Mouse (Mus musculus): ENCODE data around the gene Rere. TPM values are rescaled to one million over a fixed set of nuclear protein-coding genes. Genes with fewer than 3 reads are reported as not detected.
A peak's percentile ranks its signal among the peaks of the same experiment; 100 is the strongest.

Rere gene
- polyA plus RNA-seq, 1 experiment from 2014 or later = 29.5 TPM

GRCm38 (mm10) chr4:150624214-150624823, 342.9 kb downstream of the Rere start:
- no peaks in the 10 kb centered on the region; the same call in 1 of the 2 replicates for H3K4me1 ChIP-seq (replicated peaks)
- no peak overlapping the region for H3K4me2 ChIP-seq
- no peaks in the 10 kb centered on the region for H3K27me3 ChIP-seq (replicated peaks)
- peaks cover 30% of the 10 kb centered on the region for H3K36me3 ChIP-seq
- H3K9ac ChIP-seq = no peak overlapping the region
- H3K27ac ChIP-seq (ENCODE audit: poor library complexity, severe bottlenecking) = no peak overlapping the region
- no peaks in the 10 kb centered on the region for H3K9me3 ChIP-seq (replicated peaks)
- no peak overlapping the region for H3K4me3 ChIP-seq
- 66% methylated on average over 11 of the region's 11 CpGs for WGBS
- ATAC-seq (ENCODE audit: insufficient number of reproducible peaks, low FRiP score) = no peak

- WGBS = 73% methylated on average over 4 of the region's 4 CpGs
- Histone ChIP-seq H3K4me1 (replicated peaks) (no peaks in the 10 kb centered on the region; the same call in 1 of the 2 replicates), H3K9ac (no peak overlapping the region)
Observed at GRCm38 (mm10) chr4:150624933-150625332, 343.5 kb downstream of the Rere start.

GRCm38 (mm10) chr4:150625425-150625824, 344.0 kb downstream of the Rere start:
- Histone ChIP-seq H3K4me1 (replicated peaks) (no peaks in the 10 kb centered on the region; the same call in 1 of the 2 replicates), H3K4me2 (no peak overlapping the region), H3K36me3 (peaks cover 22% of the 10 kb centered on the region), H3K9me3 (replicated peaks) (no peaks in the 10 kb centered on the region), H3K27me3 (replicated peaks) (no peaks in the 10 kb centered on the region), H3K27ac (ENCODE audit: poor library complexity, severe bottlenecking) (no peak overlapping the region), H3K4me3 (no peak overlapping the region), H3K9ac (no peak overlapping the region)
- 25% methylated on average over 1 of the region's 1 CpGs for WGBS
- 0 out of 2 replicates have a peak, but pooled peaks have one; percentile 26 for ATAC-seq (ENCODE audit: insufficient number of reproducible peaks, low FRiP score)

More at GRCm38 (mm10) chr4:150624933-150625332, 343.5 kb downstream of the Rere start:
- H3K4me2 ChIP-seq = no peak overlapping the region
- no peaks in the 10 kb centered on the region for H3K27me3 ChIP-seq (replicated peaks)
- no peak for ATAC-seq (ENCODE audit: insufficient number of reproducible peaks, low FRiP score)
- no peak overlapping the region for H3K27ac ChIP-seq (ENCODE audit: poor library complexity, severe bottlenecking)
- no peak overlapping the region for H3K4me3 ChIP-seq
- peaks cover 27% of the 10 kb centered on the region for H3K36me3 ChIP-seq
- no peaks in the 10 kb centered on the region for H3K9me3 ChIP-seq (replicated peaks)

- Histone ChIP-seq H3K9me3 (replicated peaks) (no peaks in the 10 kb centered on the region), H3K4me2 (no peak overlapping the region), H3K27ac (ENCODE audit: poor library complexity, severe bottlenecking) (no peak overlapping the region), H3K27me3 (replicated peaks) (no peaks in the 10 kb centered on the region), H3K36me3 (peaks cover 17% of the 10 kb centered on the region), H3K9ac (no peak overlapping the region), H3K4me1 (replicated peaks) (no peaks in the 10 kb centered on the region; the same call in 1 of the 2 replicates), H3K4me3 (no peak overlapping the region)
- ATAC-seq (ENCODE audit: insufficient number of reproducible peaks, low FRiP score) = no peak
- WGBS = 48% methylated on average over 6 of the region's 6 CpGs
Observed at GRCm38 (mm10) chr4:150625951-150626732, 344.7 kb downstream of the Rere start.

GRCm38 (mm10) chr4:150629266-150629665, 347.8 kb downstream of the Rere start:
- H3K27me3 ChIP-seq (replicated peaks) = no peaks in the 10 kb centered on the region
- WGBS = 72% methylated on average over 11 of the region's 11 CpGs
- H3K4me2 ChIP-seq = no peak overlapping the region
- no peak overlapping the region for H3K27ac ChIP-seq (ENCODE audit: poor library complexity, severe bottlenecking)
- no peak overlapping the region for H3K4me3 ChIP-seq
- H3K4me1 ChIP-seq (replicated peaks) = no peaks in the 10 kb centered on the region; the same call in 1 of the 2 replicates
- no peaks in the 10 kb centered on the region for H3K9me3 ChIP-seq (replicated peaks)
- H3K36me3 ChIP-seq = no peaks in the 10 kb centered on the region
- no peak overlapping the region for H3K9ac ChIP-seq
- ATAC-seq (ENCODE audit: insufficient number of reproducible peaks, low FRiP score) = no peak

GRCm38 (mm10) chr4:150635568-150635967, 354.1 kb downstream of the Rere start:
- H3K4me3 ChIP-seq = no peak overlapping the region
- H3K36me3 ChIP-seq = no peaks in the 10 kb centered on the region
- ATAC-seq (ENCODE audit: insufficient number of reproducible peaks, low FRiP score) = no peak
- H3K9me3 ChIP-seq (replicated peaks) = no peaks in the 10 kb centered on the region
- H3K4me2 ChIP-seq = no peak overlapping the region
- no peak overlapping the region for H3K27ac ChIP-seq (ENCODE audit: poor library complexity, severe bottlenecking)
- no peaks in the 10 kb centered on the region for H3K4me1 ChIP-seq (replicated peaks)
- whole genome bisulfite sequencing = 77% methylated on average over 10 of the region's 10 CpGs
- no peak overlapping the region for H3K9ac ChIP-seq
- no peaks in the 10 kb centered on the region for H3K27me3 ChIP-seq (replicated peaks)

GRCm38 (mm10) chr4:150636635-150637034, 355.2 kb downstream of the Rere start:
- WGBS = 81% methylated on average over 6 of the region's 6 CpGs
- no peak overlapping the region for H3K9ac ChIP-seq
- no peaks in the 10 kb centered on the region for H3K4me1 ChIP-seq (replicated peaks)
- H3K27ac ChIP-seq (ENCODE audit: poor library complexity, severe bottlenecking) = no peak overlapping the region
- H3K36me3 ChIP-seq = no peaks in the 10 kb centered on the region
- H3K27me3 ChIP-seq (replicated peaks) = no peaks in the 10 kb centered on the region
- ATAC-seq (ENCODE audit: insufficient number of reproducible peaks, low FRiP score) = no peak
- H3K4me2 ChIP-seq = no peak overlapping the region
- no peak overlapping the region for H3K4me3 ChIP-seq
- no peaks in the 10 kb centered on the region for H3K9me3 ChIP-seq (replicated peaks)

GRCm38 (mm10) chr4:150644299-150644698, 362.9 kb downstream of the Rere start:
- no peak overlapping the region for H3K4me3 ChIP-seq
- H3K27ac ChIP-seq (ENCODE audit: poor library complexity, severe bottlenecking) = no peak overlapping the region
- no peak overlapping the region for H3K4me2 ChIP-seq
- no peaks in the 10 kb centered on the region for H3K9me3 ChIP-seq (replicated peaks)
- ATAC-seq (ENCODE audit: insufficient number of reproducible peaks, low FRiP score) = no peak
- no peaks in the 10 kb centered on the region for H3K36me3 ChIP-seq
- H3K27me3 ChIP-seq (replicated peaks) = no peaks in the 10 kb centered on the region
- no peaks in the 10 kb centered on the region for H3K4me1 ChIP-seq (replicated peaks)
- 85% methylated on average over 9 of the region's 9 CpGs for WGBS
- no peak overlapping the region for H3K9ac ChIP-seq

- ATAC-seq (ENCODE audit: insufficient number of reproducible peaks, low FRiP score) = no peak
- 58% methylated on average over 5 of the region's 5 CpGs for WGBS
- Histone ChIP-seq H3K36me3 (no peaks in the 10 kb centered on the region), H3K27me3 (replicated peaks) (peaks cover 39% of the 10 kb centered on the region), H3K4me3 (no peak overlapping the region), H3K4me2 (no peak overlapping the region), H3K27ac (ENCODE audit: poor library complexity, severe bottlenecking) (no peak overlapping the region), H3K9me3 (replicated peaks) (no peaks in the 10 kb centered on the region), H3K4me1 (replicated peaks) (peaks cover 4% of the 10 kb centered on the region; the same call in 1 of the 2 replicates), H3K9ac (no peak overlapping the region)
Observed at GRCm38 (mm10) chr4:150649327-150649726, 367.9 kb downstream of the Rere start.

- H3K4me3 ChIP-seq = peak within 1 kb of the TSS; percentile 34
Observed at GRCm38 (mm10) chr4:150651390-150652277, 370.2 kb downstream of the Rere start, which contains the start of gene Slc45a1. Slc45a1 (minus strand) TSS chr4:150652174.

More at GRCm38 (mm10) chr4:150651390-150652277, 370.2 kb downstream of the Rere start, which contains the start of gene Slc45a1:
- no peak for ATAC-seq (ENCODE audit: insufficient number of reproducible peaks, low FRiP score)
- peaks cover 4% of the 10 kb centered on the region; the same call in 1 of the 2 replicates for H3K4me1 ChIP-seq (replicated peaks)
- H3K9ac ChIP-seq = no peak within 1 kb of the TSS
- peaks cover 3% of the 10 kb centered on the region; the same call in 1 of the 2 replicates for H3K9me3 ChIP-seq (replicated peaks)
- WGBS = 7% methylated on average over 41 of the region's 41 CpGs
- peaks cover 48% of the 10 kb centered on the region for H3K27me3 ChIP-seq (replicated peaks)
- H3K27ac ChIP-seq (ENCODE audit: poor library complexity, severe bottlenecking) = no peak within 1 kb of the TSS
- H3K36me3 ChIP-seq = no peaks in the 10 kb centered on the region
- peak within 1 kb of the TSS; percentile 57 for H3K4me2 ChIP-seq
